Mouse (Mus musculus): ENCODE data around the gene Mxd3.

Gene Mxd3

DNA sequence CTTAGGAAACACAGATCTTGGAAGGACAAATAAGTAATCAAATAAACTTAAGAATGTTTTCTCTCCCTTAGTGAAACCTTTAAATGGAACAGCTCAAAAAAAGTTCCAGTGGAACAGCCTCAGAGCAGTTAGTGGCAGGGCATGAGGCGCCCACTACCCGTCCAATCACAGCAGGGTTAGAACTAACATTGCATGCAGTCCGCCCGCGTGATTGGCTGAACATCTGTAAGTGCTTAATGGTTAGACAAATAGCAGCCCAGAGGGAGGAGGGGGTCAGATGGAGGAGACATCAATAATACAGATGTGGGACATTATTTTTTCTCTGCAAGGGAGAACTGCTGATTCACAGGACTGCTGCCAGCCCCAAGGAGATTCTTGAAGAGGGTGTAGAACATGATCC is 52.4 kb downstream of the Mxd3 start:
- no peak for DNase-seq (ENCODE audit: extremely low read depth, insufficient read length, low spot score)
